Mouse (Mus musculus) olfactory bulb, adult 2 months (tissue): ENCODE results near the gene Ptpn22.

Experiments
- CTCF ChIP-seq: fragments of 200-500 bp; IDR thresholded peaks from 2 replicates; pipeline ENCODE4 v1.5.1; 2012; ENCODE audit warnings: low read depth, mild to moderate bottlenecking, low read length, moderate library complexity; ENCODE audit not compliant: insufficient read depth
- POLR2A ChIP-seq: fragments of 200-500 bp; IDR thresholded peaks from 2 replicates; pipeline ENCODE4 v1.6.1; 2012; ENCODE audit warnings: mild to moderate bottlenecking, low read depth, low read length, moderate library complexity; ENCODE audit not compliant: insufficient read depth

- TF ChIP-seq POLR2A: no peak
- no peak for TF ChIP-seq CTCF
Measured at GRCm38 (mm10) chr3:103920094-103920493, 60.5 kb downstream of the Ptpn22 start.
